Mouse (Mus musculus) thymus, postnatal 25 days (tissue): ENCODE results near the gene Serpinb1a.

Experiments
- DNase-seq: peaks from one replicate; pipeline ENCODE4 v3.0.0; 2022

The Serpinb1a gene

GRCm38 (mm10) chr13:32794619-32795018 is 56.4 kb downstream of the Serpinb1a start:
- no peak for DNase-seq
